Mouse (Mus musculus) cerebellum, adult 2 months (tissue): ENCODE measurements at regions not wholly inside any gene's neighbourhood (a gene's known extent, or its start where the extent isn't known, plus 50 kb on each side); places are given as distances from the start of the nearest gene placed in this dataset.

Source experiments
- DNase-seq, 2 experiments: peaks; one replicate each; pipeline ENCODE4 v3.0.0; 2021
- H3K27ac ChIP-seq: fragments of 200-500 bp; 2 replicates; pipeline ENCODE4 v1.5.1; 2012; ENCODE audit warnings: low read length, control low read depth, inconsistent platforms; ENCODE audit not compliant: insufficient read depth
- H3K27me3 ChIP-seq: fragments of 200-500 bp; 2 replicates; pipeline ENCODE4 v1.6.1; 2012; ENCODE audit warnings: inconsistent platforms, mild to moderate bottlenecking, low read length, moderate library complexity; ENCODE audit not compliant: control insufficient read depth, insufficient read depth
- H3K4me1 ChIP-seq: fragments of 200-500 bp; 2 replicates; pipeline ENCODE4 v1.6.1; 2011; ENCODE audit warnings: low read length; ENCODE audit not compliant: control insufficient read depth, insufficient read depth
- H3K4me3 ChIP-seq: fragments of 200-500 bp; replicated peaks from 2 replicates; pipeline ENCODE3; 2011; ENCODE audit warnings: mild to moderate bottlenecking, low read depth, low read length, control low read depth; ENCODE audit not compliant: insufficient read depth
- CTCF ChIP-seq: fragments of 200-500 bp; IDR thresholded peaks from 2 replicates; pipeline ENCODE4 v1.5.1; 2011; ENCODE audit warnings: low read depth, mild to moderate bottlenecking, control low read depth, low read length, moderate library complexity, borderline replicate concordance; ENCODE audit not compliant: insufficient read depth
- POLR2A ChIP-seq: fragments of 200-500 bp; IDR thresholded peaks from 2 replicates; pipeline ENCODE4 v1.6.1; 2011; ENCODE audit warnings: low read length, control low read depth, borderline replicate concordance; ENCODE audit not compliant: insufficient read depth
- WGBS: fragments of 180-500 bp; shearing (Covaris S2); methylation state at CpG from one replicate; pipeline ENCODE4 v1.1.7; 2018; 5-methylcytosine and 5-hydroxymethylcytosine counted together

DNA sequence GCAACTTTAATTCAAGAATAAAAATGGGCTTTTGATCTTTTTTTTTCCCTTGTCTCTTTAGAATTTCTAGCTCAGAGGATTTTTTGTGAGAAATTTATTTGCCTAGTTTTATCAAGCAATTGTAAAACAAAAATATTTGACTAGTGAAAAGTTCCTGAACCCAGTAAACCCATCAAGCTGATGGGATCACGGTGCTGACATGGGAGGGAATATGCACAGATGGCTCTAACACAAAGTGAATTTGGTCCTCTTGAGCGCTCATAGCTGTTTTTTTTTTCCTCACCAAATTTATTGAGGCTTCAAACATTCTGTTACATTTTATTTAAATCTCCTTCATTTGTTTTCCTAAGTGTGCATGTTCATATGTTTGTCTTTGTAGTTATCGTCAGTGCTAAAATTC lies 101.1 kb downstream of the Qpct start:
- DNase-seq = no peak
- TF ChIP-seq POLR2A (no peak), CTCF (no peak)
- WGBS = 79% methylated on average over 3 of the region's 3 CpGs
- Histone ChIP-seq H3K27ac (no peak overlapping the region), H3K27me3 (no peaks in the 10 kb centered on the region), H3K4me3 (no peak overlapping the region), H3K4me1 (no peaks in the 10 kb centered on the region)

DNA sequence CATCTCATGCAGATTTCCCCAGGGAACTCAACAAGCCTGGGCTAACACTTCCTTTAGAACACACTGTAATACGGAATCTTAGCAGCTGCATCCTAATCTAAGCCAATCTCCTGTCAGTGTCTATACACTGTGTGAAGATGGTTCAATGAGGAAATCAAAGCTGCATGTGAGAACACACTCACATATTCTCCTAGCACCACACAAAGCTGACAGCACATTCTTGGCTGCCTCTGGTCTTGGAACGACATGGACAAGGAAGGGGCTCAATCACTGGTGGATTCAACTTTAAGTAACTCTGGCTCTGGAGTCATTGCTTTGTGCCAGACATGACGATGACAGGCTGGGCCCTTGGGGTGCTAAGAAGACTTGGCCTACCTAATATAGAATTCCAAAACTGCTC lies 96.2 kb downstream of the Qpct start:
- H3K4me1 ChIP-seq = no peaks in the 10 kb centered on the region
- WGBS = 19% methylated on average over 3 of the region's 3 CpGs
- no peak overlapping the region for H3K4me3 ChIP-seq
- no peak for DNase-seq
- TF ChIP-seq CTCF = no peak
- no peak for TF ChIP-seq POLR2A
- H3K27me3 ChIP-seq = no peaks in the 10 kb centered on the region
- no peak overlapping the region for H3K27ac ChIP-seq

DNA sequence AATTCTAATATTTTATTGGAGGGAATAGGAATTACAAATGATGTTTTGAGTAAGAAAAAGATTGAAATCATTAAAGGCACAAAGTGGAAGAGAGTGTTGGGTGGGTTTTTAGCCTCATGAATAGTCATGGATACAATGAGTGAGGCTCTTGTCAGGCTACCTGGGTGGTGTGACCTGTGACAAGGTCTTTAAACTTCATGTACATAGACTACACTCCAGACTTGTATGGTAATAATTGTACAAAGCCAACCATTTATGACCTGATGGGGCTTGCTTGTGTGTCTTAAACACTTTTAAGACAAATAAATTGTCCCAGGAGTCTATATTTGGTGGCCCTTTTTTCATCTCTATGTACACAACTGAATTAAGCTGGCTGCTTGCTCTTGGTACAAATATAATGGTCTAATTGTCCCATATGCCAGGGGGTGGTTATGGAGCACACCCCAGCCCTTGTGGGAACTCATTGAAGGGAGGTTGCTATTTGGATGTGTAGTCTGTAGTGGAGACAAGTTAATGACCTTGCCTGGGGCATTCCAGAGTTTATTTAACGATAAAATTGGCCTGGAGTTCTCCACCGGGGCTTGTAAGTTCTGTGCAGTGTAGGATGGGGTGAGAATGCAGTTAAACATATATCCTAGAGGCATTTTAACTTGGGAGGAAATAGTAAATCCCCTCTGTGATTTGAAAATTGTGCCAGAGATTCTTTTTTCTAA lies 93.4 kb downstream of the Qpct start:
- Histone ChIP-seq H3K4me1 (no peaks in the 10 kb centered on the region), H3K27ac (no peak overlapping the region), H3K27me3 (no peaks in the 10 kb centered on the region), H3K4me3 (no peak overlapping the region)
- no peak for DNase-seq
- TF ChIP-seq CTCF = no peak
- TF ChIP-seq POLR2A = no peak
- WGBS = 85% methylated on average over 2 of the region's 2 CpGs

DNA sequence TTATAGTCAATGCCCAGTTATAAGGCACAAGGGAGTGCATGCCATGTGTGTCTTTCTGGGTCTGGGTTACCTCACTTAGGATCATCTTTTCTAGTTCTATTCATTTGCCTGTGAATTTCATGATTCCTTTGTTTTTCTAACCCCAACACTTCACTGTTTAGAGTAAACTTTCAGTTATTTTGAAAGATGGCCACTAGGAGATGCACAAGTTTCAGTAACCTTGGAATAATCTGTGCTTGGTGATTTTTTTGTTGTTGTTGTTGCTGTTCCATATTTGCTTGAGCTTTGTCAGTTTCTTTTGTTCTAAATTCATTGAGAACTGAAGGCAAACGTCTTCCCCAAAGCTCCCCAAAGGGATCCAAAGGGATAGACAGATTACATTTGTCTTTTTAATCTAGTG lies 91.3 kb downstream of the Qpct start:
- 15% methylated on average over 1 of the region's 1 CpGs for WGBS
- H3K4me3 ChIP-seq = no peak overlapping the region
- no peaks in the 10 kb centered on the region for H3K4me1 ChIP-seq
- H3K27me3 ChIP-seq = no peaks in the 10 kb centered on the region
- H3K27ac ChIP-seq = no peak overlapping the region
- TF ChIP-seq CTCF = no peak
- no peak for TF ChIP-seq POLR2A
- no peak for DNase-seq
